27 mouse cellular contexts compared by ENCODE assay signal in the genomic region with DNA sequence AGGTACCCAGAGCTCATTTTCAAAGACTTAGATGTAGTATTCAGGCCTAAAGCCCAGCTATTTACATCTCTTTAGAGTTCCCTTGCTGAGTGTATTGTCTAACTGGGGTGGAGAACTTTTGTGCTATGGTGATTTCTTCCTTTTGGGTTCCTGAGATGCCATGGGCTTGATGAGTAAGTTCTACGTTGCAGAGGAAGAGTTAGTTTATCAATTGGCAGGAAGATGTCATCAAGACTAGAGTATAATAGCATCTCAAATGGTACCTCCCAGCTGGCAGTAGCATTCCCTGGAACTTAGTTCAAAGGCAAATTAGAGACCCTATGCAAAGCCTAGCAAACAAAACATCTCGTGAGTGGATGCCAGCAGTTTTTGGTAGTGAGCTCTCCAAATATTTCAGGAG. TPM values are rescaled to one million over a fixed set of nuclear protein-coding genes. Genes with fewer than 3 reads are reported as not detected.
"Had no signal": no experiment of that assay in that cellular context is flagged by ENCODE, and none has a peak within 500 bp of the region (broad histone marks: within the 10 kb centered on the region; RNA-seq: fewer than 3 reads in every experiment).

No protein-coding gene starts in this region.

- H3K9me3 ChIP-seq: midbrain, embryonic 10.5 days; midbrain, embryonic 12.5 days; neural tube, embryonic 13.5 days; neural tube, embryonic 15.5 days had no signal

- H3K9ac ChIP-seq: lung, embryonic 14.5 days; midbrain, embryonic 12.5 days; neural tube, embryonic 13.5 days; neural tube, embryonic 15.5 days had no signal

- H3K4me3 ChIP-seq: midbrain, embryonic 10.5 days; midbrain, embryonic 12.5 days; myocyte; neural tube, embryonic 13.5 days; neural tube, embryonic 15.5 days had no signal

- H3K27ac ChIP-seq: midbrain, embryonic 10.5 days; midbrain, embryonic 12.5 days; neural tube, embryonic 13.5 days; neural tube, embryonic 15.5 days had no signal

- ATAC-seq: midbrain, embryonic 16.5 days had no signal

- H3K36me3 ChIP-seq: midbrain, embryonic 10.5 days; midbrain, embryonic 12.5 days; neural tube, embryonic 13.5 days; neural tube, embryonic 15.5 days had no signal

- H3K4me2 ChIP-seq: lung, embryonic 14.5 days; midbrain, embryonic 12.5 days; neural tube, embryonic 13.5 days; neural tube, embryonic 15.5 days had no signal

- H3K27me3 ChIP-seq: midbrain, embryonic 12.5 days; neural tube, embryonic 13.5 days; neural tube, embryonic 15.5 days had no signal

- DNase-seq: lung, adult 18-20 months; lung, embryonic 14.5 days; lung, postnatal 14 days; lung, postnatal 4 days; midbrain, embryonic 14.5 days; retina, postnatal 1 day; right cerebral cortex, adult 18-20 months; right cerebral cortex, postnatal 25 days; right cerebral cortex, postnatal 4 days; spleen, adult 18-20 months; thymus, adult 18-20 months; thymus, postnatal 14 days; thymus, postnatal 36 days had no signal

- H3K4me1 ChIP-seq: midbrain, embryonic 10.5 days; midbrain, embryonic 12.5 days; neural tube, embryonic 13.5 days; neural tube, embryonic 15.5 days had no signal

RNA-seq across cellular contexts. Expression of a gene that starts 2.7 kb away (rescaled TPM):
- total RNA-seq: megakaryocyte, adult 5-6 weeks; megakaryocyte-erythroid progenitor cell, adult 5-6 weeks had no signal
- polyA plus RNA-seq: lung, embryonic 14.5 days; lung, embryonic 16.5 days; midbrain, embryonic 10.5 days; midbrain, embryonic 12.5 days; midbrain, embryonic 14.5 days; midbrain, embryonic 16.5 days; myocyte; neural tube, embryonic 11.5 days; neural tube, embryonic 15.5 days; small intestine, adult 2 months; stomach, embryonic 14.5 days; stomach, embryonic 16.5 days; thymus, postnatal 0 days had no signal

RNA-seq across cellular contexts. Expression of a gene that starts 19.1 kb away (rescaled TPM):
- total RNA-seq: megakaryocyte, adult 5-6 weeks; megakaryocyte-erythroid progenitor cell, adult 5-6 weeks had no signal
- polyA plus RNA-seq: lung, embryonic 14.5 days; lung, embryonic 16.5 days; midbrain, embryonic 10.5 days; midbrain, embryonic 12.5 days; midbrain, embryonic 14.5 days; midbrain, embryonic 16.5 days; myocyte; neural tube, embryonic 11.5 days; neural tube, embryonic 13.5 days; neural tube, embryonic 15.5 days; small intestine, adult 2 months; stomach, embryonic 14.5 days; stomach, embryonic 16.5 days; thymus, postnatal 0 days had no signal
